Mouse (Mus musculus): ENCODE data around the gene Odf4. TPM values are rescaled to one million over a fixed set of nuclear protein-coding genes. Genes with fewer than 3 reads are reported as not detected.

The Odf4 gene
- polyA plus RNA-seq, 1 experiment from 2014 or later: 0.57 TPM

DNA sequence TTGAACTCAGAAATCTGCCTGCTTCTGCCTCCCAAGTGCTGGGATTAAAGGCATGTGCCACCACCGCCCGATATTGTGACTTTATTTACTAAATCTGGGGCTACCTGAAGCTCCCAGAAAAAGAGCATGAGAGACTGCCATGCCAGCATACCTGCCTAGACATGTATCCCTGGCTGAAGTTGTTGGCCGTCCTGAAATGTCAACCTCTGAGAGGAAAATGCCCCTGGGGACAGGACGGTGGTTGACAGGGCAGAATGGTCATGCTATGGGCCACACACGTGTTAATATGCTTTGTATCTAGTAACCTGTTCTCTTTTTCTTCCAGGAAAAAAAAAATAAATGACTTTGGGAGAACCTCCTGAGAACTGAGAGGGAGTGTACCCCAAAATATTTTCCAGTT, 40.8 kb downstream of the Odf4 start:
- H3K9ac ChIP-seq (replicated peaks): no peak overlapping the region
- no peaks in the 10 kb centered on the region for H3K4me1 ChIP-seq (replicated peaks)
- H3K4me2 ChIP-seq (replicated peaks): no peak overlapping the region
- ATAC-seq: no peak
- H3K9me3 ChIP-seq: no peaks in the 10 kb centered on the region
- no peak overlapping the region for H3K4me3 ChIP-seq (replicated peaks)
- H3K27ac ChIP-seq: no peak overlapping the region
- H3K36me3 ChIP-seq: no peaks in the 10 kb centered on the region
- H3K27me3 ChIP-seq: no peaks in the 10 kb centered on the region
- WGBS: 89% methylated on average over 5 of the region's 5 CpGs

DNA sequence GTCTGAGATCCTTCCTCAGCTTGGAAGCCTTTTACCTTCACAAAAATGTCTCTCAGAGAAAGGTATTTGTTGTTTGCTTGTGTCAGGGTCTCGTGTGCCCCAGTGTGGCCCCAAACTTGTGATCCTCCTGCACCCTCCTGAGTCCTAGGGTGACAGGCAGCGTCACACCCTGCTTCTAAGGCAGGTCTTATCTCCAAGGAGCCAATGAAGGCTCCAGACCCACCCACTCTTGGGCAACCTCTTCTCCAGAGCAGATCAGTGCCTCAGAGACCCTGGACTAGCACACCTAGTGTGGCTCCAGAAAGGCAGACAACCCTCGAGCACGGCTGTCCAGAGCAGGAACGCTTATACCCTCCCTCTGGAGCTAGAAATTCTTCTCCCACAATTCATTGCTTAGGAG, 42.5 kb downstream of the Odf4 start:
- Histone ChIP-seq H3K9me3 (no peaks in the 10 kb centered on the region), H3K4me1 (replicated peaks) (no peaks in the 10 kb centered on the region), H3K27ac (no peak overlapping the region), H3K4me2 (replicated peaks) (no peak overlapping the region), H3K36me3 (no peaks in the 10 kb centered on the region), H3K27me3 (no peaks in the 10 kb centered on the region), H3K4me3 (replicated peaks) (no peak overlapping the region), H3K9ac (replicated peaks) (no peak overlapping the region)
- no peak for ATAC-seq
- WGBS: 76% methylated on average over 5 of the region's 5 CpGs

- H3K4me1 ChIP-seq (replicated peaks): no peaks in the 10 kb centered on the region
- no peak overlapping the region for H3K27ac ChIP-seq
- no peak overlapping the region for H3K4me3 ChIP-seq (replicated peaks)
- 77% methylated on average over 2 of the region's 2 CpGs for WGBS
- no peaks in the 10 kb centered on the region for H3K9me3 ChIP-seq
- H3K9ac ChIP-seq (replicated peaks): no peak overlapping the region
- no peaks in the 10 kb centered on the region for H3K27me3 ChIP-seq
- no peak overlapping the region for H3K4me2 ChIP-seq (replicated peaks)
- no peaks in the 10 kb centered on the region for H3K36me3 ChIP-seq
- ATAC-seq: no peak
Observed at GRCm38 (mm10) chr11:68883843-68884242, 43.0 kb downstream of the Odf4 start.

- no peak overlapping the region for H3K9ac ChIP-seq (replicated peaks)
- no peak overlapping the region for H3K4me2 ChIP-seq (replicated peaks)
- no peak for ATAC-seq
- WGBS: 16% methylated on average over 14 of the region's 14 CpGs
- no peaks in the 10 kb centered on the region for H3K27me3 ChIP-seq
- H3K27ac ChIP-seq: no peak overlapping the region
- H3K4me1 ChIP-seq (replicated peaks): no peaks in the 10 kb centered on the region
- no peaks in the 10 kb centered on the region for H3K9me3 ChIP-seq
- no peak overlapping the region for H3K4me3 ChIP-seq (replicated peaks)
- H3K36me3 ChIP-seq: no peaks in the 10 kb centered on the region
Observed at GRCm38 (mm10) chr11:68882107-68882506, 44.8 kb downstream of the Odf4 start.

DNA sequence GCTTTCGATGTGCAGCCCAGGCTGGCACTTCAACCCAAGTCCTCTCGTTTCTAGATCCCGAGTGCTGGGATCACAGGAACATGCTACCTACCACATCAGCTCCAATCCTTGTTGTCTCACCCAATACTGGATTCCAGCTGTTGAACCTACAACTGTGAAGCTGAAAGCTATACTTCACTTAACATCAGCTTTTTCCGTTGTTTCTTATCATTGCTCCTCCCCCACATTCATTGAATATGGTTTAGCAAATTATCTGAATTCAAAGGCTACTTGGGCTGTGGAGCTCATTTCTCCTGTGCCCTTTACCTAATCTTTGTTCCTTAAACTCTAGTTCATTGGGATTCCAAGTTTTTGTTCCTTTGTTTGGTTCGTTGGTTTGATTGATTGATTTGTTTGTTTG, 48.1 kb downstream of the Odf4 start:
- ATAC-seq: no peak
- no peaks in the 10 kb centered on the region for H3K9me3 ChIP-seq
- no peaks in the 10 kb centered on the region for H3K36me3 ChIP-seq
- H3K27ac ChIP-seq: no peak overlapping the region
- no peaks in the 10 kb centered on the region for H3K27me3 ChIP-seq
- H3K4me3 ChIP-seq (replicated peaks): no peak overlapping the region
- no peaks in the 10 kb centered on the region for H3K4me1 ChIP-seq (replicated peaks)
- 90% methylated on average over 5 of the region's 5 CpGs for WGBS
- no peak overlapping the region for H3K9ac ChIP-seq (replicated peaks)
- no peak overlapping the region for H3K4me2 ChIP-seq (replicated peaks)

- Histone ChIP-seq H3K9me3 (no peaks in the 10 kb centered on the region), H3K9ac (replicated peaks) (no peak overlapping the region), H3K4me3 (replicated peaks) (no peak overlapping the region), H3K36me3 (no peaks in the 10 kb centered on the region), H3K27me3 (no peaks in the 10 kb centered on the region), H3K4me1 (replicated peaks) (no peaks in the 10 kb centered on the region), H3K4me2 (replicated peaks) (no peak overlapping the region), H3K27ac (no peak overlapping the region)
- WGBS: 0% methylated on average over 2 of the region's 2 CpGs
- no peak for ATAC-seq
Observed at GRCm38 (mm10) chr11:68874841-68875240, 52.0 kb downstream of the Odf4 start.

Other genes starting within 250 kb of the Odf4 start
- gene Myh10, start 235.5 kb downstream of the Odf4 start, polyA plus RNA-seq (2015; fragmentation: Nextera tagmentation; extraction: Ambion mirVana): 109 TPM in 2 replicates
- 79.9 and 80.8 TPM in 2 replicates for gene Ndel1, start 55.2 kb downstream of the Odf4 start, polyA plus RNA-seq (2015; fragmentation: Nextera tagmentation; extraction: Ambion mirVana)
- 0.04 and 0.05 TPM in 2 replicates for gene Rnf222, start 38.5 kb downstream of the Odf4 start, polyA plus RNA-seq (2015; fragmentation: Nextera tagmentation; extraction: Ambion mirVana)
- gene Rpl26, start 25.5 kb downstream of the Odf4 start, polyA plus RNA-seq (2015; fragmentation: Nextera tagmentation; extraction: Ambion mirVana): 718 and 727 TPM in 2 replicates
- 12.1 and 13.6 TPM in 2 replicates for gene Arhgef15, start 30.4 kb upstream of the Odf4 start, polyA plus RNA-seq (2015; fragmentation: Nextera tagmentation; extraction: Ambion mirVana)
- 1.2 and 1.3 TPM in 2 replicates for gene Slc25a35, start 41.0 kb upstream of the Odf4 start, polyA plus RNA-seq (2015; fragmentation: Nextera tagmentation; extraction: Ambion mirVana)
- 30.4 and 31.6 TPM in 2 replicates for gene Rangrf, start 48.1 kb upstream of the Odf4 start, polyA plus RNA-seq (2015; fragmentation: Nextera tagmentation; extraction: Ambion mirVana)
- 25.7 and 26.0 TPM in 2 replicates for gene Pfas, start 81.4 kb upstream of the Odf4 start, polyA plus RNA-seq (2015; fragmentation: Nextera tagmentation; extraction: Ambion mirVana)
- 51.2 and 58.8 TPM in 2 replicates for gene Ctc1, start 88.8 kb upstream of the Odf4 start, polyA plus RNA-seq (2015; fragmentation: Nextera tagmentation; extraction: Ambion mirVana)
- 61.3 and 62.6 TPM in 2 replicates for gene Aurkb, start 118.6 kb upstream of the Odf4 start, polyA plus RNA-seq (2015; fragmentation: Nextera tagmentation; extraction: Ambion mirVana)
- 11.3 and 13.5 TPM in 2 replicates for gene Borcs6, start 132.6 kb upstream of the Odf4 start, polyA plus RNA-seq (2015; fragmentation: Nextera tagmentation; extraction: Ambion mirVana)
- 31.7 and 42.5 TPM in 2 replicates for gene Tmem107, start 143.7 kb upstream of the Odf4 start, polyA plus RNA-seq (2015; fragmentation: Nextera tagmentation; extraction: Ambion mirVana)
- gene Vamp2, start 161.4 kb upstream of the Odf4 start, polyA plus RNA-seq (2015; fragmentation: Nextera tagmentation; extraction: Ambion mirVana): 175 and 188 TPM in 2 replicates
- 8.6 and 10.5 TPM in 2 replicates for gene Per1, start 168.1 kb upstream of the Odf4 start, polyA plus RNA-seq (2015; fragmentation: Nextera tagmentation; extraction: Ambion mirVana)
- gene Hes7, start 193.3 kb upstream of the Odf4 start, polyA plus RNA-seq (2015; fragmentation: Nextera tagmentation; extraction: Ambion mirVana): 0.10 and 0.26 TPM in 2 replicates
- 0.28 TPM in 1 of 2 replicates, not detected in the other for gene 9130213A22Rik, start 195.5 kb upstream of the Odf4 start, polyA plus RNA-seq (2015; fragmentation: Nextera tagmentation; extraction: Ambion mirVana)
- 0.39 and 0.43 TPM in 2 replicates for gene Aloxe3, start 198.8 kb upstream of the Odf4 start, polyA plus RNA-seq (2015; fragmentation: Nextera tagmentation; extraction: Ambion mirVana)
- 0.13 TPM in 1 of 2 replicates, not detected in the other for gene Alox12b, start 229.9 kb upstream of the Odf4 start, polyA plus RNA-seq (2015; fragmentation: Nextera tagmentation; extraction: Ambion mirVana)